Mouse (Mus musculus): ENCODE measurements around the gene Csrp3.

DNA sequence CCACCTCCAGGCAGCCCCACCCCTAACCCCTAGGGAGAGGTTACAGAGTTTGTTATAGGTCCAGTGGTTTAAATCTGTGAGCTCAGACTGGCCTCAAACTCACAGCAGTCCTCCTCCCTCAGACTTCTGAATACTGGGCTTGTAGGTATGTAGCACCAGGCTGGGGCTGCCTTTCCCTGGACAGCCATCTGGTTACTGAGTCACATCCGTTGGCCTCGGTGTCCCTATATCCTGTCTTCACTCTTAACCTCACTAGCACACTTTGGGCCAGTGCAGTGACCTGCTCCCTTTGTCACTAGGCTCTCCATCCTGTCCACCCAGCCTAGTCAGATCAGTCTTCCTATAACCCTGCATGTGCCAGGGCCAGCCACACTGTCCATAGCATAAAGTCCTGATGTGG lies 40.9 kb upstream of the Csrp3 start:
- no peak for TF ChIP-seq CTCF (conservative IDR thresholded peaks at IDR 0.05; ENCODE audit: low read length)
- TF ChIP-seq POU5F1 (IDR thresholded peaks at IDR 0.05; ENCODE audit: borderline replicate concordance, low read length): no peak
